Mouse (Mus musculus) small intestine, adult 2 months (tissue): ENCODE data around the gene Tmem221. TPM values are rescaled to one million over a fixed set of nuclear protein-coding genes. Genes with fewer than 3 reads are reported as not detected.

ENCODE experiments used
- H3K27ac ChIP-seq: fragments of 200-500 bp; 2 replicates; pipeline ENCODE4 v1.5.1; 2012; ENCODE audit warnings: low read depth, low read length, control low read depth, inconsistent platforms; ENCODE audit not compliant: insufficient read depth
- H3K27me3 ChIP-seq: fragments of 200-500 bp; 2 replicates; pipeline ENCODE4 v1.6.1; 2012; ENCODE audit warnings: mild to moderate bottlenecking, moderate library complexity, low read length, inconsistent platforms; ENCODE audit not compliant: control insufficient read depth, insufficient read depth
- H3K36me3 ChIP-seq: fragments of 200-500 bp; 2 replicates; pipeline ENCODE4 v1.6.1; 2012; ENCODE audit warnings: mild to moderate bottlenecking, low read length, control low read depth, inconsistent platforms; ENCODE audit not compliant: control insufficient read depth, insufficient read depth
- H3K4me1 ChIP-seq: fragments of 200-500 bp; 2 replicates; pipeline ENCODE4 v1.6.1; 2012; ENCODE audit warnings: low read length, inconsistent platforms, mixed read lengths; ENCODE audit not compliant: control insufficient read depth, insufficient read depth, insufficient read length
- H3K4me3 ChIP-seq: fragments of 200-500 bp; 2 replicates; pipeline ENCODE4 v1.5.1; 2012; ENCODE audit warnings: low read depth, mild to moderate bottlenecking, control low read depth, inconsistent platforms, low read length, moderate library complexity
- CTCF ChIP-seq: fragments of 200-500 bp; IDR thresholded peaks from 2 replicates; pipeline ENCODE4 v1.5.1; 2012; ENCODE audit warnings: low read depth, mild to moderate bottlenecking, control low read depth, inconsistent platforms, low read length, moderate library complexity, mixed read lengths; ENCODE audit not compliant: insufficient replicate concordance, insufficient read length; ENCODE audit errors: extremely low read depth
- POLR2A ChIP-seq: fragments of 200-500 bp; IDR thresholded peaks from 2 replicates; pipeline ENCODE4 v1.6.1; 2012; ENCODE audit warnings: low read depth, mild to moderate bottlenecking, control low read depth, inconsistent platforms, low read length, moderate library complexity
- WGBS: fragments of 180-500 bp; shearing (Covaris S2); methylation state at CpG from one replicate; pipeline ENCODE4 v1.1.7; 2018; 5-methylcytosine and 5-hydroxymethylcytosine counted together
- polyA plus RNA-seq: library from polyadenylated mRNA; depleted of rRNA; stranded (reverse); fragments of >200 nt; gene quantifications from 2 replicates; pipeline ENCODE4 v1.2.3, GENCODE M21; 2012

The Tmem221 gene
- polyA plus RNA-seq, 1 experiment: 0.62 TPM

GRCm38 (mm10) chr8:71577856-71578387 lies 19.3 kb upstream of the Tmem221 start:
- peaks cover 5% of the 10 kb centered on the region for H3K4me1 ChIP-seq
- H3K4me3 ChIP-seq: no peak overlapping the region
- H3K36me3 ChIP-seq: no peaks in the 10 kb centered on the region
- no peaks in the 10 kb centered on the region for H3K27me3 ChIP-seq
- TF ChIP-seq CTCF (no peak), POLR2A (no peak)
- 72% methylated on average over 4 of the region's 4 CpGs for WGBS
- no peak overlapping the region for H3K27ac ChIP-seq

- H3K36me3 ChIP-seq: no peaks in the 10 kb centered on the region
- no peak overlapping the region for H3K27ac ChIP-seq
- no peaks in the 10 kb centered on the region for H3K4me1 ChIP-seq
- TF ChIP-seq POLR2A: no peak
- TF ChIP-seq CTCF: no peak
- no peaks in the 10 kb centered on the region for H3K27me3 ChIP-seq
- 49% methylated on average over 1 of the region's 1 CpGs for WGBS
- H3K4me3 ChIP-seq: no peak overlapping the region
These were observed 16.3 kb upstream of the Tmem221 start for GRCm38 (mm10) chr8:71575020-71575419.

- no peaks in the 10 kb centered on the region for H3K4me1 ChIP-seq
- H3K27ac ChIP-seq: no peak overlapping the region
- H3K27me3 ChIP-seq: no peaks in the 10 kb centered on the region
- 69% methylated on average over 7 of the region's 7 CpGs for WGBS
- H3K36me3 ChIP-seq: no peaks in the 10 kb centered on the region
- H3K4me3 ChIP-seq: no peak overlapping the region
- no peak for TF ChIP-seq POLR2A
- no peak for TF ChIP-seq CTCF
These were observed 15.8 kb upstream of the Tmem221 start for GRCm38 (mm10) chr8:71574426-71574825.

GRCm38 (mm10) chr8:71572847-71573633 lies 14.4 kb upstream of the Tmem221 start:
- no peaks in the 10 kb centered on the region for H3K36me3 ChIP-seq
- WGBS: 38% methylated on average over 9 of the region's 9 CpGs
- H3K27ac ChIP-seq: no peak overlapping the region
- H3K27me3 ChIP-seq: no peaks in the 10 kb centered on the region
- TF ChIP-seq POLR2A: no peak
- no peak for TF ChIP-seq CTCF
- no peak overlapping the region for H3K4me3 ChIP-seq
- peaks cover 10% of the 10 kb centered on the region for H3K4me1 ChIP-seq

- H3K27ac ChIP-seq: no peak overlapping the region
- WGBS: 78% methylated on average over 2 of the region's 2 CpGs
- no peak for TF ChIP-seq CTCF
- TF ChIP-seq POLR2A: no peak
- no peak overlapping the region for H3K4me3 ChIP-seq
- H3K4me1 ChIP-seq: peaks cover 10% of the 10 kb centered on the region
- H3K27me3 ChIP-seq: no peaks in the 10 kb centered on the region
- no peaks in the 10 kb centered on the region for H3K36me3 ChIP-seq
These were observed 13.4 kb upstream of the Tmem221 start for GRCm38 (mm10) chr8:71572077-71572476.

GRCm38 (mm10) chr8:71570291-71570954 lies 11.8 kb upstream of the Tmem221 start:
- under 1% methylated on average over 41 of the region's 41 CpGs for WGBS
- no peaks in the 10 kb centered on the region for H3K27me3 ChIP-seq
- TF ChIP-seq POLR2A (no peak), CTCF (no peak)

More at GRCm38 (mm10) chr8:71570291-71570954, 11.8 kb upstream of the Tmem221 start:
- Histone ChIP-seq H3K27ac (peak overlapping the region; percentile 84), H3K4me3 (peak overlapping the region; percentile 79), H3K36me3 (no peaks in the 10 kb centered on the region), H3K4me1 (peaks cover 10% of the 10 kb centered on the region)
